Mouse (Mus musculus) embryonic facial prominence, embryonic 14.5 days (tissue): ENCODE measurements at regions not wholly inside any gene's neighbourhood (a gene's known extent, or its start where the extent isn't known, plus 50 kb on each side); places are given as distances from the start of the nearest gene placed in this dataset.
"Not testable (repeated sequence)": the region's sequence is repeated elsewhere in the genome, so short reads cannot be mapped to it uniquely, and the experiment has no call there.

Experiments
- ATAC-seq: fragments of 200-750 bp; cut with Nextera tagmentation; 2 replicates; pipeline ENCODE4 v1.8.0; 2017; ENCODE audit warnings: low read depth, moderate number of reproducible peaks, moderate TSS enrichment
- DNase-seq: peaks from one replicate; pipeline ENCODE4 v3.0.0-alpha.2; 2015; ENCODE audit warnings: low spot score
- H3K27ac ChIP-seq: fragments of 300-500 bp; sonication (generic); replicated peaks from 2 replicates; pipeline ENCODE4 v1.5.1; 2014; ENCODE audit warnings: low read depth, mild to moderate bottlenecking, low read length, moderate library complexity
- H3K27me3 ChIP-seq: fragments of 300-500 bp; sonication (generic); replicated peaks from 2 replicates; pipeline ENCODE4 v1.6.1; 2014; ENCODE audit warnings: low read length; ENCODE audit not compliant: control insufficient read depth, insufficient read depth
- H3K36me3 ChIP-seq: fragments of 300-500 bp; sonication (generic); 2 replicates; pipeline ENCODE4 v1.6.1; 2014; ENCODE audit warnings: low read length, mixed read lengths; ENCODE audit not compliant: control insufficient read depth, insufficient read depth
- H3K4me1 ChIP-seq: fragments of 300-500 bp; sonication (generic); 2 replicates; pipeline ENCODE4 v1.6.1; 2014; ENCODE audit warnings: antibody characterized with exemption, low read length; ENCODE audit not compliant: control insufficient read depth, insufficient read depth
- H3K4me2 ChIP-seq: fragments of 300-500 bp; sonication (generic); 2 replicates; pipeline ENCODE4 v1.6.1; 2014; ENCODE audit warnings: low read depth, mild to moderate bottlenecking, low read length, moderate library complexity, mixed read lengths
- H3K4me3 ChIP-seq: fragments of 300-500 bp; sonication (generic); 2 replicates; pipeline ENCODE4 v1.5.1; 2014; ENCODE audit warnings: low read depth, mild to moderate bottlenecking, low read length
- H3K9ac ChIP-seq: fragments of 300-500 bp; sonication (generic); 2 replicates; pipeline ENCODE4 v1.6.1; 2014; ENCODE audit warnings: low read depth, mild to moderate bottlenecking, low read length, moderate library complexity, mixed read lengths
- H3K9me3 ChIP-seq: fragments of 300-500 bp; sonication (generic); 2 replicates; pipeline ENCODE4 v1.6.1; 2016; ENCODE audit warnings: low read length; ENCODE audit not compliant: control insufficient read depth
- WGBS: fragments of 180-500 bp; shearing (Covaris S2); extraction: QIAGEN DNeasy Blood & Tissue Kit; methylation state at CpG from one replicate; pipeline ENCODE4 v1.1.7; 2014; 5-methylcytosine and 5-hydroxymethylcytosine counted together

- not testable (repeated sequence) for H3K9ac ChIP-seq, H3K27me3 ChIP-seq, H3K4me2 ChIP-seq, ATAC-seq, H3K4me1 ChIP-seq, H3K9me3 ChIP-seq, DNase-seq, H3K27ac ChIP-seq, H3K4me3 ChIP-seq, H3K36me3 ChIP-seq
- 89% methylated on average over 8 of the region's 8 CpGs for WGBS
Observed at GRCm38 (mm10) chr13:118055546-118055945, 330.9 kb upstream of the B430218F22Rik start.

GRCm38 (mm10) chr13:118065518-118065917, 320.9 kb upstream of the B430218F22Rik start:
- DNase-seq (no peak), ATAC-seq (no peak)
- Histone ChIP-seq H3K4me1 (no peaks in the 10 kb centered on the region), H3K9ac (no peak overlapping the region), H3K9me3 (no peaks in the 10 kb centered on the region), H3K4me2 (no peak overlapping the region), H3K27ac (no peak overlapping the region), H3K4me3 (no peak overlapping the region), H3K27me3 (no peaks in the 10 kb centered on the region), H3K36me3 (no peaks in the 10 kb centered on the region)

DNA sequence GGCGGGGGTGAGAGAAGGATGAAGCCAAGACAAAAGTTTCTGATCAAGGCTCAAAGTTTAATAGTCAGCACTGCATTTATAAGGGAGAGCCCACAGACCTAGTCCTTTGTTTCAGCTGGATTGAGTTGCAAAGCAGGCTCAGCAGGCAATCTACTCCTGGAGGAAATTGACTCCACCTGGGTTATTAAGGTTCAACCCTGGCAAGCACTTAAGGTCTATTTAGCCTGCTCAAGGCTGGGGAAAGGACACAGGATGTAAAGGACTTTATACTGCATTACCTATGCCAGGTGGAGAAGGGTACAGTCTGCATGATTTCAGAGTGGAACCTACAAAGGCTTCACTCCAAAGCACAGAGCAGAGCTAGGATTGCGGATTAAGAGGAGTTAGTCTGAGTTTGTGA, 318.4 kb upstream of the B430218F22Rik start:
- H3K4me3 ChIP-seq, result no peak overlapping the region
- 54% methylated on average over 2 of the region's 2 CpGs for WGBS
- H3K4me2 ChIP-seq, result no peak overlapping the region
- ATAC-seq (no peak; the same call in 1 of the 2 replicates), DNase-seq (no peak)
- H3K9ac ChIP-seq, result no peak overlapping the region
- no peaks in the 10 kb centered on the region for H3K36me3 ChIP-seq
- no peaks in the 10 kb centered on the region for H3K4me1 ChIP-seq
- no peaks in the 10 kb centered on the region for H3K27me3 ChIP-seq
- H3K27ac ChIP-seq, result no peak overlapping the region
- no peaks in the 10 kb centered on the region for H3K9me3 ChIP-seq

GRCm38 (mm10) chr13:118086306-118086705, 300.1 kb upstream of the B430218F22Rik start:
- no peaks in the 10 kb centered on the region for H3K9me3 ChIP-seq
- H3K4me1 ChIP-seq, result no peaks in the 10 kb centered on the region
- no peak overlapping the region for H3K27ac ChIP-seq
- H3K9ac ChIP-seq, result no peak overlapping the region
- no peak overlapping the region for H3K4me3 ChIP-seq
- WGBS, result 69% methylated on average over 5 of the region's 5 CpGs
- ATAC-seq (no peak), DNase-seq (no peak)
- H3K27me3 ChIP-seq, result no peaks in the 10 kb centered on the region
- H3K4me2 ChIP-seq, result no peak overlapping the region
- H3K36me3 ChIP-seq, result no peaks in the 10 kb centered on the region

GRCm38 (mm10) chr13:118086966-118087365, 299.5 kb upstream of the B430218F22Rik start:
- H3K4me2 ChIP-seq, result no peak overlapping the region
- H3K9ac ChIP-seq, result no peak overlapping the region
- no peak for DNase-seq
- 87% methylated on average over 2 of the region's 2 CpGs for WGBS
- no peak overlapping the region for H3K27ac ChIP-seq
- H3K36me3 ChIP-seq, result no peaks in the 10 kb centered on the region
- no peak for ATAC-seq
- no peaks in the 10 kb centered on the region for H3K4me1 ChIP-seq
- H3K4me3 ChIP-seq, result no peak overlapping the region
- no peaks in the 10 kb centered on the region for H3K9me3 ChIP-seq
- H3K27me3 ChIP-seq, result no peaks in the 10 kb centered on the region

DNA sequence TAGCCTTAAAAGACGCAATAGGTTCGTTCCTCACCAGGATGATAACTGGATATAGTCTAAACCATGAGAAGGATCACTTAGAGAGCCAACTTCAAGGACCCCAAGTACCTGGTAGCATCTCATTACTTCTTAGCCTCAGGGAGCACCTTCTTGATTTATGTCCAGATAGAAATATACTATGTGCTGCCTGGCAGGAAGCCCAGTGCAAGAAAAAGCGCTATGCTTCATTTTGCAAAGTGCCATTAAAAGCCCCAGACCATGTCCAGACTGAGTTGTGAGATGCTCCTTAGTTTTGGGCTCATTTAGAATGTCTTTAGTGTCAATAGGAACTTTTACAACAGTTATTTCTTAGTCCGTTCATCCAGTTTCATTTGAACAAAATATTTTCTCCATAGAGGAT, 298.3 kb upstream of the B430218F22Rik start:
- no peak for ATAC-seq

GRCm38 (mm10) chr13:118095174-118095573, 291.3 kb upstream of the B430218F22Rik start:
- Histone ChIP-seq H3K36me3 (no peaks in the 10 kb centered on the region), H3K4me2 (no peak overlapping the region), H3K27me3 (no peaks in the 10 kb centered on the region), H3K9me3 (no peaks in the 10 kb centered on the region), H3K4me1 (no peaks in the 10 kb centered on the region), H3K27ac (no peak overlapping the region), H3K4me3 (no peak overlapping the region), H3K9ac (no peak overlapping the region)
- ATAC-seq, result 0 out of 2 replicates have a peak, but pooled peaks have one; percentile 33
- no peak for DNase-seq
- 72% methylated on average over 1 of the region's 1 CpGs for WGBS

More for the DNA sequence above, 298.3 kb upstream of the B430218F22Rik start:
- H3K4me3 ChIP-seq, result no peak overlapping the region
- no peak overlapping the region for H3K27ac ChIP-seq
- DNase-seq, result no peak
- no peaks in the 10 kb centered on the region for H3K27me3 ChIP-seq
- H3K9me3 ChIP-seq, result no peaks in the 10 kb centered on the region
- H3K36me3 ChIP-seq, result no peaks in the 10 kb centered on the region
- 86% methylated on average over 4 of the region's 4 CpGs for WGBS
- H3K4me2 ChIP-seq, result no peak overlapping the region
- H3K9ac ChIP-seq, result no peak overlapping the region
- H3K4me1 ChIP-seq, result no peaks in the 10 kb centered on the region
